Mouse (Mus musculus) thymus, adult 2 months (tissue): Measurements from ENCODE around the gene Tusc1.

Experiments used
- CTCF ChIP-seq: fragments of 200-500 bp; IDR thresholded peaks from 2 replicates; pipeline ENCODE4 v1.5.1; 2012; ENCODE audit warnings: mild to moderate bottlenecking, control low read depth, low read length, moderate library complexity, borderline replicate concordance; ENCODE audit not compliant: control insufficient read depth, poor library complexity, insufficient read depth; ENCODE audit errors: extremely low read depth
- POLR2A ChIP-seq: fragments of 200-500 bp; IDR thresholded peaks from 2 replicates; pipeline ENCODE4 v1.6.1; 2012; ENCODE audit warnings: mild to moderate bottlenecking, low read length, control low read depth, moderate library complexity; ENCODE audit not compliant: control insufficient read depth, poor library complexity, insufficient read depth; ENCODE audit errors: extremely low read depth

DNA sequence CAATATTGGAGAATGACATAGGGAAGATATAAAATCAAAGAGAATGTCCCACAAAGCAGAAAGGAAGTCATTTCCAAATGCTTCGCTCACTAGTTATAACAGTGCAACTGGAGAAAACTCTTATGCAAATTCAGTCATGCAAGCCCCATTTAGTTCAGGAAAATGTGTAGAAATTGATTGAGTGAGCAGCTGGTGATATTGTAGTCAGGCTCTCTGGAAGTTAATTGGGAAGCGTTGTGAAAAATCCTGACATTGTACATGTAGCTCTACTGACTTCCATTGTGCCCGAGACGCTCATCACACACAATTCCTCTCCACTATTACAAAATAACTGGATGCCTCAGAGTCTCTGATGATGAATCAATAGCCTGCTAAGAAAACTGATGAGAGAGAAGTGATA is 49.2 kb downstream of the Tusc1 start:
- TF ChIP-seq POLR2A (no peak), CTCF (no peak)
